Mouse (Mus musculus): ENCODE measurements at regions not wholly inside any gene's neighbourhood (a gene's known extent, or its start where the extent isn't known, plus 50 kb on each side); places are given as distances from the start of the nearest gene placed in this dataset.
A peak's percentile ranks its signal among the peaks of the same experiment; 100 is the strongest.

DNA sequence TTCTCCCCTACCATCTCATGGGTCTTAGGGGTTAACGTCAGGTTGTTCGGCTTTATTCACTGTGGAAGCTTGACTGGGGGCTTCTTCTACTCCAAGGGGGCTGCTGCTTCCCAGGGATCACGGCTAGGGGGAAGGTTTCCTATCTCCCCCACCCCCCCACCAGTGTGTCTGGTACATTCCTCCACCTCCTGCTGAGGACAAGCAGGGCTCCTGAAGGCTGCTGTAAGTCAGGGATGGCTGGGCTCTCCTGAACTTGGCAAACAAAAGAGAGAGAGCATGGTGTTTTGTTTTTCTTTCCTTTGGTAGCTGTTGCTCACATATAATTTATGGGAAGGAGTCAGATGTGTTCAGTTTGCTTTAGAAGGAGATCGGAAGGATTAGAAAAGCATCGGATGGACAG is 54.7 kb upstream of the Commd3 start:
- ATAC-seq (replicated peaks; ENCODE audit: insufficient number of reproducible peaks, low FRiP score, low TSS enrichment, poor library complexity, severe bottlenecking) = no peak

DNA sequence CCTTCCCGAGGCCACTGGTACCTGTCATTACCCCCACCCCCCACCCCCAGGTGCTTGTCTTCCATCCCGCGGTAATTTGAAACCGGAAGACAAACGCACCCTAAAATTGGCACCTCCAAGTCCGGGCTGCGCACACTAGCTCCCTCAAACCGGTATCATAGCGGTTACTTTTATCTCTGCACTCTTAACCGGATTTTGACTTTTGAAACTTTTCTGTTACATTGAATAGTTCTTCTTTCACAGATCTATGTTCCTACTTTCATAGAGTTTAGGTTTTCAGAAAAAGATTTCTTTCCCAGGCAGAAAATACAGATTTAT is 62.4 kb upstream of the Commd3 start:
- no peak for ATAC-seq (replicated peaks; ENCODE audit: insufficient number of reproducible peaks, low FRiP score, low TSS enrichment, poor library complexity, severe bottlenecking)

GRCm38 (mm10) chr2:18609075-18609867 is 62.9 kb upstream of the Commd3 start:
- ATAC-seq (replicated peaks; ENCODE audit: insufficient number of reproducible peaks, low FRiP score, low TSS enrichment, poor library complexity, severe bottlenecking) = no peak

DNA sequence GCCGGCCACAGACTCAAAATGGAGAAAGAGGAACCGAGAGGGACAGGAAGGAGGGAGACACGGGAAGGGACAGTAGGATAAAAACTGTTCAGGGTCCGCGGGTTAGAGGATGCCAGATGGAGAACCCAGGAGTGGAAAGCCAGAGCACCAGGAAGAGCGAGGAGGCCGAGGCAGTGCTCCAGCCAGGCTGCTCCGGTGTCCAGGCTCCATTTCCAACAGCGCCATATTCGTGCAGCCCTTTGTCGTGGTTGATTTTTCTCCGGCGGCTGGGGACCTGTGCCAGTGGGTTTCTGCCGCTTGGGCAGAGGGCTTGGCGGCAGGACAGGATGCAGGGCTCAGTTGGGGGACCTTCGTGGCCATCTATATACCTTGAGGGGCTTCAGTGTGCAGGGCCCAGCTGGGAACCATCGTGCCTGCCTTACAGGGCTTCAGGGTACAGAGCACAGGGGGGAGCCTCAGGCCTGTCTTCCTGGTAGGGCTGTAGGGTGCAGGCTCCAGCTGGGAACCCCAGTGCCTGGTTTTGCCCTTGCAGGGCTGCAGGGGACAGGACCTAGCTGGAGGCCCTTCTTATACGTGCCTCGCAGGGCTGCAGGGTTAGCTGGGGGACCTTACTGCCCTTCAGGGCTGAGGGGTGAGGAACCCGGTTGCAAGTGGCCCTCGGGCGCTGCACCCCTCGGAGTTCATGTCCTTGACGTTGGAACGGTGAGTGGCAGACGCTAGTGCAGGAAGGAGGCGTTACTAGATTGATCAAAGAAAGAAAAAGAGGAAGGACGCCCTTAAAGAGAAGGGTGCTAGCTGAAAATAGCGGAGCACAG is 63.7 kb upstream of the Commd3 start:
- peak; percentile 75 for ATAC-seq (replicated peaks; ENCODE audit: insufficient number of reproducible peaks, low FRiP score, low TSS enrichment, poor library complexity, severe bottlenecking)

GRCm38 (mm10) chr2:18607586-18608259 is 64.5 kb upstream of the Commd3 start:
- 0 out of 2 replicates have a peak, but pooled peaks have one; percentile 14 for ATAC-seq (replicated peaks; ENCODE audit: insufficient number of reproducible peaks, low FRiP score, low TSS enrichment, poor library complexity, severe bottlenecking)

DNA sequence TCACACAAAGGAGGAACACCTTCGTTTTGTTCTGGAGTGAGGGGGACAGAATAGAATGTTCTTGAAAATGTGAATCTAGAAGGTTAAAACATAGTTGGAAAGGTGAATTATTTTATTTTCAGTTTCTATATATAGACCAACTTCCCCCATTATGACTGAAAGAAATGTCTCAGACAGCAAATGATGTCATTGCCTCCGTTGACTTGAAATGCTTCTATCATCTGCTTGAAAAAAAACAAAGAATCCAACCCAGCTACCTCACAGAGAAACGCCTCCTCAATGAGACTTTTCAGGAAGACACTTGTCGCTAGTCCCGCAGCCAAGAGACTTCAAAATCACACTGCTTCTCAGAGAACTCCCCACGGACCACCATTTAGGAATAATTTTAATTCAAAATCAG is 65.1 kb upstream of the Commd3 start:
- no peak for ATAC-seq (replicated peaks; ENCODE audit: insufficient number of reproducible peaks, low FRiP score, low TSS enrichment, poor library complexity, severe bottlenecking)

DNA sequence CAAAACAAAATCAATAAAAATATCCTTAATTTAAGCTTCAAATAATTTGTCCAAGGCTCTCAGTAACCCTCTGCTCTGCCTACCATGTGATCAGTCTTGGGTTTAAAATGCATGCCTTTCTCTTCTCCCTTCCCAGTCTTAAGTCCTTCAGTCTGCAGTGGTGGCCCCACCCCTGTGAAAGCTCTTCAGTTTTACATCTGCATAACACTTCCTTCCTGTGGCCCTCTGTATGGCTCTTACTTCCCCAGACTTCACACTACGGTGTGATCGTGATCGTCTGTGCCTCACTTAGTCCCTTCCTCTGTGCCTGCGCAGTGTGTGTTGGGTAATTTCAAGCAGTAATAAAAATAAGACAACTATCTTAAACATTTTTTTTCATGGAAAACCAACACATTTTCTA is 80.0 kb upstream of the Commd3 start:
- ATAC-seq (replicated peaks; ENCODE audit: insufficient number of reproducible peaks, low FRiP score, low TSS enrichment, poor library complexity, severe bottlenecking) = 0 out of 2 replicates have a peak, but pooled peaks have one; percentile 50

DNA sequence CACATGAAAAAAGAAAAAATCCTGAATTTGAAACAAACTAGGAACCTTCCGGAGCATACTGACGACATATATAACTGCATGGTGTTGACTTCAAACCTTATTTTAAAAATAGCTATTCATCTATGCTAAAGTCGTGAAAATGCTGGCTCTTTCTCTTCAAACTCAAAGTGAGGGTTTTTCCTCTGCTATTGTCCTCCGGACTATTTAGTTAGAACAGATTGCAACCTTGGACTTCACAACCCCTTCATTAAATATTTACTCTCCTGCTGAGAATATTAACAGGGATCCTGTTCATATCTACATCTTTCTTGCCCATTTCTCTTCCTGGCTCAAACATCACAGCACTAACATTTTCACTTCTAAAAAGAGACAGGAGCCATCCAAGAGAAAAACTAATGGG is 84.0 kb upstream of the Commd3 start:
- ATAC-seq (replicated peaks; ENCODE audit: insufficient number of reproducible peaks, low FRiP score, low TSS enrichment, poor library complexity, severe bottlenecking) = no peak

- ATAC-seq (replicated peaks; ENCODE audit: insufficient number of reproducible peaks, low FRiP score, low TSS enrichment, poor library complexity, severe bottlenecking) = no peak
Observed at GRCm38 (mm10) chr2:18587746-18588231, 84.4 kb upstream of the Commd3 start.

DNA sequence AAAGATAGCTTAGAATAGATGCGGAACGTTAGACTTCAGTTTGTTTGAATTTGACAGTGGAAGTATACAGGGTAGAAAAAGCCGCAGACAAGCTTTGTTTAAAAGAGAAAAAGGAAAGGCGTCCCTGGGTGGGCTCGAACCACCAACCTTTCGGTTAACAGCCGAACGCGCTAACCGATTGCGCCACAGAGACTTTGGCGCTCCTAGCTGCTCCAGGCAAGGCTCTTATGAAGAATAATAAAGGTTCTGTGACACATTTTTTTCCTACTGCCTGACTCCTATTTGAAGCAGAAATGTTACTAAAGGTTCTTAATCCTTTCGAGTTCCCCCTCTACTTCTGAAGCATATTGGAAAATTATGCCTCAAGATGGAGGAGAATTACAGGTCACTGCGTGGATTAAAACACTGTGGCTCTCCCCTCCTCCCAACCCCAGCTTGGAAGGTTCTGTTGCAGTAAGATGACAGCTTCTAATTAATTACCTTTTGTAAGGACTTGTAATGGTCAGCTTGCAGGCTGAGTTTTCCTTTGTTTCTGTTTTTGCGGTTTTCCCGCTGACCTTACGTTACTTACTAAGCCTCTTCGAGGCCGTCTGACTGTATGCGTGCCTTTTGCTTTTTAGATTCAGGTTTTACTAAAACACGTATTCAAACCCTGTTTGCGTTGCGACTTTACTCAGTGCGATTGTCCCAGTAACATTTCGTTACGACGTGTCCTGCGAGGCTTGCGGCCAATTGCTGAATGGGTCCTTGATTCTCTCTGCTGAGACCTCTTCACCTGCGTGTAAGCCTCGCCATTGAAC is 85.1 kb upstream of the Commd3 start:
- ATAC-seq (replicated peaks; ENCODE audit: insufficient number of reproducible peaks, low FRiP score, low TSS enrichment, poor library complexity, severe bottlenecking) = no peak; the same call in 1 of the 2 replicates

GRCm38 (mm10) chr2:18585564-18586336 is 86.4 kb upstream of the Commd3 start:
- peak; percentile 40 for ATAC-seq (replicated peaks; ENCODE audit: insufficient number of reproducible peaks, low FRiP score, low TSS enrichment, poor library complexity, severe bottlenecking)

DNA sequence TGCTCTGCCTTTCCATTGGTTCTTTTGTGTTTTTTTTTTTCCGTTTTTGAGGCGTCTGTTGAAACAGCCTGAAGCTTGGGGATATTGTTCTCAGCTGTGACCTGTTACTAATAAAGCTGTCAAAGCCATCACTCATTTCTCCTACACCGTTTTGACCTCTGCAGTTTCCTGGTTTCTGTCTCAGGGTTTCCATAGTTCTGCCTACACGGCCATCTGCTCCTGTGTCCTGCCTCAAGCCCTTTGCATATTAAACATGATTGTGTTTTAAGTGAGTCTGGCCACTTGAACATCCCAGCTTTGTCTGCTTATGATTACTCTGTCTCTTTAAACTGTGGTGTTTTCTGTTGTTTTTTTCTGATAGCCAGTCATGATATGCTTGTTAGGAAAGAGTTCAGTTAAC is 114.1 kb upstream of the Commd3 start:
- no peak for ATAC-seq (replicated peaks; ENCODE audit: insufficient number of reproducible peaks, low FRiP score, low TSS enrichment, poor library complexity, severe bottlenecking)

GRCm38 (mm10) chr2:18547964-18548643 is 124.1 kb upstream of the Commd3 start:
- ATAC-seq (replicated peaks; ENCODE audit: insufficient number of reproducible peaks, low FRiP score, low TSS enrichment, poor library complexity, severe bottlenecking) = no peak

DNA sequence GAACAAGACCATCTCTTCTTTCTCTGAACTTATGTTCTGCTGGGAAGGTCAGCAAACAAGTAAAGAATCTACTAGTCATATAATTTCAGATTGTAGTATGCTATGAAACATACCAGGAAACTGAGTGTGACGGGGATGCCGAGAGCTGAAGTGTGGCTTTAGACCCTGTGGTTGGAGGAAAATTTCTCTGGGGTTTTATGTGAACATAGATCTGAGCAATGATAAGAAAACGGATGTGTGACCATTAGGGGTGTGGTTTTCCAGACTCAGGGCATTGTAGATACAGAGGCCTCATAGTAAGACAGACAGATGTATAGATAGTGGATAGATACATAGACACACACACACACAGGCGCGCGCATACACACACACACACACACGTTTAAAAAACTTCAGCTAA is 131.8 kb upstream of the Dnajc1 start:
- ATAC-seq (replicated peaks; ENCODE audit: insufficient number of reproducible peaks, low FRiP score, low TSS enrichment, poor library complexity, severe bottlenecking) = no peak

DNA sequence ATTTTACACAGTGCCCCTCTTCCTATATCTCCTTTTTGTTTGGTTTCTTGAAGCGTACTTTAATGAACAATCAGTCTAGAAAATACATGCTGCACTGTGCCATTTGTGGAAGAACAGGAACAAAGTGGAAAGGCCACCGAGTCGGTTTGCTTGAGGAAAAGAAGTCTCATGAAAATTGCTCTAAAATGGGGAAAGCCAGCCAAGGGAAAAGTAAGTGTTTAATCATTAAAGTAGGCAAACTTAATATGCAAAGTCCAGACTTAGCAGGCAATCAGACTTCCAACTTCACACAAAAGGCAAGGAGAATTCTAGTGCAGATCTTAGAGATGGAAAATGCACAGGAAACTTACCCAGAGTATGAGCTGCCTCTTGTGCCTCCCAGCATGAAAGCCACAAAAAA is 131.3 kb upstream of the Dnajc1 start:
- no peak for ATAC-seq (replicated peaks; ENCODE audit: insufficient number of reproducible peaks, low FRiP score, low TSS enrichment, poor library complexity, severe bottlenecking)

- no peak for ATAC-seq (replicated peaks; ENCODE audit: insufficient number of reproducible peaks, low FRiP score, low TSS enrichment, poor library complexity, severe bottlenecking)
Observed at GRCm38 (mm10) chr2:18513435-18513834, 120.8 kb upstream of the Dnajc1 start.

DNA sequence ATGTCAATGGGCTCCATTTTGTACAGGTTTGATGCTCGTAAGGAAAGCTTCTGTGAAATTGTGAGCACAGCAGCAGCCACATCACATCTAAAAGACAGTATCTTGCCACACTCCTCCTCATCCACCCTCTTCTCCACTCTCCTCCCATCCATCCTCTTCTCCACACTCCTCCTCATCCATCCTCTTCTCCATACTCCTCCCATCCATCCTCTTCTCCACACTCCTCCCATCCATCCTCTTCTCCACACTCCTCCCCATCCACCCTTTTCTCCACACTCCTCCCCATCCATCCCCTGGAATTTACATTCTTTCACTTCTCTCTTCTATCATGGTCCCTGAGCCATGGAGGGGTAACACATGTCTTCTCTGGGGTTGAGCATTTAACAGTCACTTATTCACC is 116.7 kb upstream of the Dnajc1 start:
- no peak for ATAC-seq (replicated peaks; ENCODE audit: insufficient number of reproducible peaks, low FRiP score, low TSS enrichment, poor library complexity, severe bottlenecking)
